Mouse (Mus musculus): ENCODE data around the gene Itga3.

DNA sequence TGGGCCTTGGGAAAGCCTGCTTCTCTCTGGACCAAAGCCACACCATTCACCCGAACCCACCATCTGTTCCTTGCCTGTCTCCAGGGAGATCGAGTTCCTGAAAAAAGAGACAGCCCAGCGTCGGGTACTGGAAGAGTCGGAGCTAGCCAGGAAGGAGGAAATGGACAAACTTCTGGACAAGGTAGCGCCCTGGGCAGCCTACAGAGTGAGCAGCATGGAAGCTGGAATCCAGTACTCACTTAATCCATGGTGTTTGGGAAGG, 71.7 kb downstream of the Itga3 start:
- TF ChIP-seq CTCF (IDR thresholded peaks at IDR 0.05; ENCODE audit: control insufficient read depth, insufficient read depth, insufficient read length) (no peak), MYOG (IDR thresholded peaks at IDR 0.05; ENCODE audit: control insufficient read depth, extremely low read depth, insufficient read length) (no peak)
